Mouse (Mus musculus): ENCODE data around the gene Cep83. TPM values are rescaled to one million over a fixed set of nuclear protein-coding genes. Genes with fewer than 3 reads are reported as not detected.

Gene Cep83
- total RNA-seq, 1 experiment: 24.5 TPM

GRCm38 (mm10) chr10:94823971-94824760, 135.7 kb downstream of the Cep83 start:
- Histone ChIP-seq H3K4me3 (ENCODE audit: insufficient read depth in 1 of 2, low read depth in 1 of 2, low read length in 2 of 2, poor library complexity in 1 of 2, severe bottlenecking in 1 of 2) (no peak overlapping the region), H3K36me3 (ENCODE audit: control insufficient read depth, insufficient read depth, low read length, poor library complexity, severe bottlenecking) (no peaks in the 10 kb centered on the region), H3K4me1 (ENCODE audit: control insufficient read depth in 2 of 2, insufficient read depth in 2 of 2, low read length in 2 of 2, poor library complexity in 1 of 2) (peaks cover 2 to 3% of the 10 kb centered on the region in 2 experiments; a peak in 2 of 4 replicates), H3K27ac (ENCODE audit: insufficient read depth, low read depth, low read length, poor library complexity, severe bottlenecking) (no peak overlapping the region), H3K9ac (ENCODE audit: insufficient read depth, low read depth, low read length, poor library complexity, severe bottlenecking) (no peak overlapping the region), H3K9me3 (ENCODE audit: control insufficient read depth, insufficient read depth, low read depth, low read length) (no peaks in the 10 kb centered on the region)
- in situ Hi-C loops (cut with MboI; ENCODE audit: low sequenced_read_pairs in 2 of 2, unreplicated experiment in 2 of 2): no loop called here
- no peak for TF ChIP-seq HCFC1 (IDR thresholded peaks at IDR 0.05; ENCODE audit: borderline replicate concordance, insufficient read depth, low read length)
- no peak for TF ChIP-seq ZNF384 (IDR thresholded peaks at IDR 0.05; ENCODE audit: low read depth, low read length)
- no peak for TF ChIP-seq CHD2 (IDR thresholded peaks at IDR 0.05; ENCODE audit: low read depth, low read length)
- no peak for TF ChIP-seq ZC3H11A (IDR thresholded peaks at IDR 0.05; ENCODE audit: borderline replicate concordance, low read depth, low read length)
- no peak for TF ChIP-seq MAFK (IDR thresholded peaks at IDR 0.05; ENCODE audit: insufficient read depth, low read depth, low read length)
- DNase-seq (ENCODE audit: low read depth, low spot score): no peak

- Histone ChIP-seq H3K9ac (ENCODE audit: insufficient read depth, low read depth, low read length, poor library complexity, severe bottlenecking) (no peak overlapping the region), H3K4me3 (ENCODE audit: insufficient read depth in 1 of 2, low read depth in 1 of 2, low read length in 2 of 2, poor library complexity in 1 of 2, severe bottlenecking in 1 of 2) (no peak overlapping the region), H3K4me1 (ENCODE audit: control insufficient read depth in 2 of 2, insufficient read depth in 2 of 2, low read length in 2 of 2, poor library complexity in 1 of 2) (no peaks in the 10 kb centered on the region), H3K27ac (ENCODE audit: insufficient read depth, low read depth, low read length, poor library complexity, severe bottlenecking) (no peak overlapping the region), H3K36me3 (ENCODE audit: control insufficient read depth, insufficient read depth, low read length, poor library complexity, severe bottlenecking) (no peaks in the 10 kb centered on the region), H3K9me3 (ENCODE audit: control insufficient read depth, insufficient read depth, low read depth, low read length) (no peaks in the 10 kb centered on the region)
- in situ Hi-C loops (cut with MboI; ENCODE audit: low sequenced_read_pairs in 2 of 2, unreplicated experiment in 2 of 2): no loop called here
- DNase-seq (ENCODE audit: low read depth, low spot score): no peak
- no peak for TF ChIP-seq MAFK (IDR thresholded peaks at IDR 0.05; ENCODE audit: insufficient read depth, low read depth, low read length)
- TF ChIP-seq HCFC1 (IDR thresholded peaks at IDR 0.05; ENCODE audit: borderline replicate concordance, insufficient read depth, low read length): no peak
- TF ChIP-seq CHD2 (IDR thresholded peaks at IDR 0.05; ENCODE audit: low read depth, low read length): no peak
- no peak for TF ChIP-seq ZC3H11A (IDR thresholded peaks at IDR 0.05; ENCODE audit: borderline replicate concordance, low read depth, low read length)
- TF ChIP-seq ZNF384 (IDR thresholded peaks at IDR 0.05; ENCODE audit: low read depth, low read length): no peak
Observed at GRCm38 (mm10) chr10:94825951-94826350, 137.5 kb downstream of the Cep83 start.

GRCm38 (mm10) chr10:94826436-94826835, 138.0 kb downstream of the Cep83 start:
- Histone ChIP-seq H3K4me3 (ENCODE audit: insufficient read depth in 1 of 2, low read depth in 1 of 2, low read length in 2 of 2, poor library complexity in 1 of 2, severe bottlenecking in 1 of 2) (no peak overlapping the region), H3K9ac (ENCODE audit: insufficient read depth, low read depth, low read length, poor library complexity, severe bottlenecking) (no peak overlapping the region), H3K4me1 (ENCODE audit: control insufficient read depth in 2 of 2, insufficient read depth in 2 of 2, low read length in 2 of 2, poor library complexity in 1 of 2) (no peaks in the 10 kb centered on the region), H3K27ac (ENCODE audit: insufficient read depth, low read depth, low read length, poor library complexity, severe bottlenecking) (no peak overlapping the region), H3K9me3 (ENCODE audit: control insufficient read depth, insufficient read depth, low read depth, low read length) (no peaks in the 10 kb centered on the region), H3K36me3 (ENCODE audit: control insufficient read depth, insufficient read depth, low read length, poor library complexity, severe bottlenecking) (no peaks in the 10 kb centered on the region)
- TF ChIP-seq HCFC1 (IDR thresholded peaks at IDR 0.05; ENCODE audit: borderline replicate concordance, insufficient read depth, low read length) (no peak), MAFK (IDR thresholded peaks at IDR 0.05; ENCODE audit: insufficient read depth, low read depth, low read length) (no peak), CHD2 (IDR thresholded peaks at IDR 0.05; ENCODE audit: low read depth, low read length) (no peak), ZC3H11A (IDR thresholded peaks at IDR 0.05; ENCODE audit: borderline replicate concordance, low read depth, low read length) (no peak)
- in situ Hi-C loops (cut with MboI; ENCODE audit: low sequenced_read_pairs in 2 of 2, unreplicated experiment in 2 of 2): no loop called here
- no peak for DNase-seq (ENCODE audit: low read depth, low spot score)

GRCm38 (mm10) chr10:94827325-94827724, 138.9 kb downstream of the Cep83 start:
- Histone ChIP-seq H3K4me3 (ENCODE audit: insufficient read depth in 1 of 2, low read depth in 1 of 2, low read length in 2 of 2, poor library complexity in 1 of 2, severe bottlenecking in 1 of 2) (no peak overlapping the region), H3K9me3 (ENCODE audit: control insufficient read depth, insufficient read depth, low read depth, low read length) (no peaks in the 10 kb centered on the region), H3K27ac (ENCODE audit: insufficient read depth, low read depth, low read length, poor library complexity, severe bottlenecking) (no peak overlapping the region), H3K4me1 (ENCODE audit: control insufficient read depth in 2 of 2, insufficient read depth in 2 of 2, low read length in 2 of 2, poor library complexity in 1 of 2) (no peaks in the 10 kb centered on the region), H3K36me3 (ENCODE audit: control insufficient read depth, insufficient read depth, low read length, poor library complexity, severe bottlenecking) (no peaks in the 10 kb centered on the region), H3K9ac (ENCODE audit: insufficient read depth, low read depth, low read length, poor library complexity, severe bottlenecking) (no peak overlapping the region)
- TF ChIP-seq CHD2 (IDR thresholded peaks at IDR 0.05; ENCODE audit: low read depth, low read length) (no peak), HCFC1 (IDR thresholded peaks at IDR 0.05; ENCODE audit: borderline replicate concordance, insufficient read depth, low read length) (no peak), MAFK (IDR thresholded peaks at IDR 0.05; ENCODE audit: insufficient read depth, low read depth, low read length) (no peak), ZC3H11A (IDR thresholded peaks at IDR 0.05; ENCODE audit: borderline replicate concordance, low read depth, low read length) (no peak), ZNF384 (IDR thresholded peaks at IDR 0.05; ENCODE audit: low read depth, low read length) (no peak)
- in situ Hi-C loops (cut with MboI; ENCODE audit: low sequenced_read_pairs in 2 of 2, unreplicated experiment in 2 of 2): no loop called here
- no peak for DNase-seq (ENCODE audit: low read depth, low spot score)
